Mouse (Mus musculus): ENCODE data around the gene Efcab6. TPM values are rescaled to one million over a fixed set of nuclear protein-coding genes. Genes with fewer than 3 reads are reported as not detected.

The Efcab6 gene
- polyA plus RNA-seq, 1 experiment from 2014 or later, result 0.33 TPM

- TF ChIP-seq CTCF (IDR thresholded peaks at IDR 0.05; ENCODE audit: low read depth), result no peak
- ATAC-seq (ENCODE audit: insufficient read depth), result no peak
- H3K9ac ChIP-seq, result no peak overlapping the region
- H3K36me3 ChIP-seq (ENCODE audit: insufficient read depth), result no peaks in the 10 kb centered on the region
- no peak overlapping the region for H3K4me2 ChIP-seq
- no peak for DNase-seq
- no peaks in the 10 kb centered on the region for H3K27me3 ChIP-seq (ENCODE audit: insufficient read depth, low read length)
- no peaks in the 10 kb centered on the region for H3K9me3 ChIP-seq (ENCODE audit: low read depth, low read length)
- H3K4me3 ChIP-seq (ENCODE audit: low read depth, low read length), result no peak overlapping the region
- 74% methylated on average over 6 of the region's 6 CpGs for WGBS
- no peaks in the 10 kb centered on the region for H3K4me1 ChIP-seq (ENCODE audit: insufficient read depth)
- no peak overlapping the region for H3K27ac ChIP-seq (ENCODE audit: low read depth)
Measured at GRCm38 (mm10) chr15:83978865-83979264, 86.3 kb downstream of the Efcab6 start.

GRCm38 (mm10) chr15:83977108-83977507 is 88.1 kb downstream of the Efcab6 start:
- no peaks in the 10 kb centered on the region for H3K4me1 ChIP-seq (ENCODE audit: insufficient read depth)
- 11% methylated on average over 5 of the region's 5 CpGs for WGBS
- no peak for TF ChIP-seq CTCF (IDR thresholded peaks at IDR 0.05; ENCODE audit: low read depth)
- H3K9ac ChIP-seq, result no peak overlapping the region
- no peaks in the 10 kb centered on the region for H3K9me3 ChIP-seq (ENCODE audit: low read depth, low read length)
- no peak overlapping the region; the same call in 1 of the 2 replicates for H3K4me2 ChIP-seq
- ATAC-seq (ENCODE audit: insufficient read depth) (peak; percentile 75; the same call in 1 of the 2 replicates), DNase-seq (peak; percentile 81)
- no peaks in the 10 kb centered on the region for H3K36me3 ChIP-seq (ENCODE audit: insufficient read depth)
- no peak overlapping the region for H3K4me3 ChIP-seq (ENCODE audit: low read depth, low read length)
- H3K27ac ChIP-seq (ENCODE audit: low read depth), result no peak overlapping the region
- H3K27me3 ChIP-seq (ENCODE audit: insufficient read depth, low read length), result no peaks in the 10 kb centered on the region

- H3K9me3 ChIP-seq (ENCODE audit: low read depth, low read length), result no peaks in the 10 kb centered on the region
- ATAC-seq (ENCODE audit: insufficient read depth), result no peak
- WGBS, result 42% methylated on average over 9 of the region's 9 CpGs
- no peaks in the 10 kb centered on the region for H3K27me3 ChIP-seq (ENCODE audit: insufficient read depth, low read length)
- no peak overlapping the region for H3K4me2 ChIP-seq
- no peak overlapping the region for H3K27ac ChIP-seq (ENCODE audit: low read depth)
- no peak overlapping the region for H3K4me3 ChIP-seq (ENCODE audit: low read depth, low read length)
- no peaks in the 10 kb centered on the region for H3K36me3 ChIP-seq (ENCODE audit: insufficient read depth)
- no peaks in the 10 kb centered on the region for H3K4me1 ChIP-seq (ENCODE audit: insufficient read depth)
- no peak for TF ChIP-seq CTCF (IDR thresholded peaks at IDR 0.05; ENCODE audit: low read depth)
- no peak overlapping the region for H3K9ac ChIP-seq
- DNase-seq, result no peak
Measured at GRCm38 (mm10) chr15:83972206-83972605, 93.0 kb downstream of the Efcab6 start.

- ATAC-seq (ENCODE audit: insufficient read depth) (no peak), DNase-seq (no peak)
- WGBS, result 68% methylated on average over 12 of the region's 12 CpGs
- Histone ChIP-seq H3K27ac (ENCODE audit: low read depth) (no peak overlapping the region), H3K4me2 (no peak overlapping the region), H3K27me3 (ENCODE audit: insufficient read depth, low read length) (no peaks in the 10 kb centered on the region), H3K9ac (no peak overlapping the region), H3K9me3 (ENCODE audit: low read depth, low read length) (no peaks in the 10 kb centered on the region), H3K4me1 (ENCODE audit: insufficient read depth) (no peaks in the 10 kb centered on the region), H3K4me3 (ENCODE audit: low read depth, low read length) (no peak overlapping the region), H3K36me3 (ENCODE audit: insufficient read depth) (no peaks in the 10 kb centered on the region)
- no peak for TF ChIP-seq CTCF (IDR thresholded peaks at IDR 0.05; ENCODE audit: low read depth)
Measured at GRCm38 (mm10) chr15:83967802-83968201, 97.4 kb downstream of the Efcab6 start.

- H3K9ac ChIP-seq, result no peak overlapping the region
- no peak overlapping the region for H3K4me3 ChIP-seq (ENCODE audit: low read depth, low read length)
- TF ChIP-seq CTCF (IDR thresholded peaks at IDR 0.05; ENCODE audit: low read depth), result no peak
- 41% methylated on average over 8 of the region's 8 CpGs for WGBS
- H3K36me3 ChIP-seq (ENCODE audit: insufficient read depth), result no peaks in the 10 kb centered on the region
- DNase-seq (no peak), ATAC-seq (ENCODE audit: insufficient read depth) (no peak)
- H3K9me3 ChIP-seq (ENCODE audit: low read depth, low read length), result no peaks in the 10 kb centered on the region
- no peaks in the 10 kb centered on the region for H3K4me1 ChIP-seq (ENCODE audit: insufficient read depth)
- H3K4me2 ChIP-seq, result no peak overlapping the region
- H3K27ac ChIP-seq (ENCODE audit: low read depth), result no peak overlapping the region
- no peaks in the 10 kb centered on the region for H3K27me3 ChIP-seq (ENCODE audit: insufficient read depth, low read length)
Measured at GRCm38 (mm10) chr15:83965126-83965525, 100.1 kb downstream of the Efcab6 start.

- 0 out of 2 replicates have a peak, but pooled peaks cover 8% of the 10 kb centered on the region for H3K4me1 ChIP-seq (ENCODE audit: insufficient read depth)
- no peak overlapping the region for H3K4me3 ChIP-seq (ENCODE audit: low read depth, low read length)
- H3K36me3 ChIP-seq (ENCODE audit: insufficient read depth), result no peaks in the 10 kb centered on the region
- H3K27me3 ChIP-seq (ENCODE audit: insufficient read depth, low read length), result no peaks in the 10 kb centered on the region
- H3K9me3 ChIP-seq (ENCODE audit: low read depth, low read length), result no peaks in the 10 kb centered on the region
- H3K9ac ChIP-seq, result no peak overlapping the region
- H3K27ac ChIP-seq (ENCODE audit: low read depth), result no peak overlapping the region
- no peak overlapping the region for H3K4me2 ChIP-seq
- WGBS, result 65% methylated on average over 3 of the region's 3 CpGs
- DNase-seq, result no peak
- no peak for ATAC-seq (ENCODE audit: insufficient read depth)
- no peak for TF ChIP-seq CTCF (IDR thresholded peaks at IDR 0.05; ENCODE audit: low read depth)
Measured at GRCm38 (mm10) chr15:83958376-83958775, 106.8 kb downstream of the Efcab6 start.

GRCm38 (mm10) chr15:83956996-83957395 is 108.2 kb downstream of the Efcab6 start:
- Histone ChIP-seq H3K27ac (ENCODE audit: low read depth) (peak overlapping the region; percentile 65), H3K4me3 (ENCODE audit: low read depth, low read length) (no peak overlapping the region), H3K9me3 (ENCODE audit: low read depth, low read length) (no peaks in the 10 kb centered on the region), H3K36me3 (ENCODE audit: insufficient read depth) (no peaks in the 10 kb centered on the region), H3K27me3 (ENCODE audit: insufficient read depth, low read length) (no peaks in the 10 kb centered on the region), H3K9ac (no peak overlapping the region), H3K4me2 (no peak overlapping the region), H3K4me1 (ENCODE audit: insufficient read depth) (0 out of 2 replicates have a peak, but pooled peaks cover 8% of the 10 kb centered on the region)
- 79% methylated on average over 7 of the region's 7 CpGs for WGBS
- TF ChIP-seq CTCF (IDR thresholded peaks at IDR 0.05; ENCODE audit: low read depth), result no peak
- no peak for ATAC-seq (ENCODE audit: insufficient read depth)
- DNase-seq, result no peak

Data from lung, embryonic 14.5 days (tissue).